Mouse (Mus musculus) spleen, postnatal 0 days (tissue): Measurements from ENCODE around the gene Zdhhc4. TPM values are rescaled to one million over a fixed set of nuclear protein-coding genes. Genes with fewer than 3 reads are reported as not detected.

ENCODE experiments used
- polyA plus RNA-seq: library from polyadenylated mRNA; unstranded; fragments of >200 nt; fragmentation: Nextera tagmentation; extraction: Ambion mirVana; gene quantifications from 2 replicates; pipeline ENCODE4 v1.2.1, GENCODE M21; 2015

The Zdhhc4 gene
- polyA plus RNA-seq: 50.5 and 55.1 TPM in 2 replicates

GRCm38 (mm10) chr5:143328690-143329495 lies at the start of gene Zdhhc4:
Zdhhc4 (minus strand) TSS chr5:143329256.

GRCm38 (mm10) chr5:143356686-143357388 lies 27.8 kb upstream of the Zdhhc4 start, which contains the start of gene Grid2ip:
Grid2ip (plus strand) TSS chr5:143357338.

GRCm38 (mm10) chr5:143314730-143315513 lies 14.1 kb downstream of the Zdhhc4 start, which contains the start of gene E130309D02Rik:
E130309D02Rik (minus strand) TSS chr5:143315360.

GRCm38 (mm10) chr5:143293404-143293803 lies 35.7 kb downstream of the Zdhhc4 start, which contains the start of gene Zfp853:
Zfp853 (minus strand) TSS chr5:143293623.

GRCm38 (mm10) chr5:143269363-143270150 lies 59.5 kb downstream of the Zdhhc4 start, which contains the start of gene Zfp316:
Zfp316 (minus strand) TSS chr5:143270022.

Other genes with a start within 250 kb of the Zdhhc4 start
- 21.4 and 23.9 TPM in 2 replicates for gene Rnf216, start 216.3 kb downstream of the Zdhhc4 start, polyA plus RNA-seq
- gene Olfr718-ps1, start 181.7 kb downstream of the Zdhhc4 start, polyA plus RNA-seq: not detected in 2 replicates
- gene Rbak, start 148.5 kb downstream of the Zdhhc4 start, polyA plus RNA-seq: 5.0 and 5.4 TPM in 2 replicates
- not detected in 2 replicates for gene Spdye4b, start 148.2 kb downstream of the Zdhhc4 start, polyA plus RNA-seq
- gene Spdye4a, start 102.4 kb downstream of the Zdhhc4 start, polyA plus RNA-seq: not detected in 2 replicates
- 3.1 and 3.5 TPM in 2 replicates for gene Zfp12, start 94.1 kb downstream of the Zdhhc4 start, polyA plus RNA-seq
- gene Zfp316, start 59.2 kb downstream of the Zdhhc4 start, polyA plus RNA-seq: 0.79 and 0.93 TPM in 2 replicates
- 0.04 TPM in 2 replicates for gene Zfp853, start 35.6 kb downstream of the Zdhhc4 start, polyA plus RNA-seq
- gene E130309D02Rik, start 13.9 kb downstream of the Zdhhc4 start, polyA plus RNA-seq: 26.4 and 27.0 TPM in 2 replicates
- not detected in 2 replicates for gene Grid2ip, start 28.1 kb upstream of the Zdhhc4 start, polyA plus RNA-seq
- gene Kdelr2, start 74.6 kb upstream of the Zdhhc4 start, polyA plus RNA-seq: 126 and 132 TPM in 2 replicates
- gene Daglb, start 135.3 kb upstream of the Zdhhc4 start, polyA plus RNA-seq: 11.6 and 11.9 TPM in 2 replicates
- gene Rac1, start 198.8 kb upstream of the Zdhhc4 start, polyA plus RNA-seq: 215 and 246 TPM in 2 replicates